Mouse (Mus musculus) T-cell, adult 2 months (primary cell): ENCODE results near the gene Rchy1.
"Not testable (repeated sequence)": the region's sequence is repeated elsewhere in the genome, so short reads cannot be mapped to it uniquely, and the experiment has no call there.

Experiments used
- DNase-seq: peaks from one replicate; pipeline ENCODE4 v3.0.0; 2022; ENCODE audit warnings: low spot score

The Rchy1 gene

GRCm38 (mm10) chr5:91960606-91961254 lies 2.1 kb downstream of the Rchy1 start:
- no peak for DNase-seq

- no peak for DNase-seq
These were observed 2.9 kb downstream of the Rchy1 start for GRCm38 (mm10) chr5:91959986-91960385.

GRCm38 (mm10) chr5:91959096-91959495 lies 3.8 kb downstream of the Rchy1 start:
- no peak for DNase-seq

DNA sequence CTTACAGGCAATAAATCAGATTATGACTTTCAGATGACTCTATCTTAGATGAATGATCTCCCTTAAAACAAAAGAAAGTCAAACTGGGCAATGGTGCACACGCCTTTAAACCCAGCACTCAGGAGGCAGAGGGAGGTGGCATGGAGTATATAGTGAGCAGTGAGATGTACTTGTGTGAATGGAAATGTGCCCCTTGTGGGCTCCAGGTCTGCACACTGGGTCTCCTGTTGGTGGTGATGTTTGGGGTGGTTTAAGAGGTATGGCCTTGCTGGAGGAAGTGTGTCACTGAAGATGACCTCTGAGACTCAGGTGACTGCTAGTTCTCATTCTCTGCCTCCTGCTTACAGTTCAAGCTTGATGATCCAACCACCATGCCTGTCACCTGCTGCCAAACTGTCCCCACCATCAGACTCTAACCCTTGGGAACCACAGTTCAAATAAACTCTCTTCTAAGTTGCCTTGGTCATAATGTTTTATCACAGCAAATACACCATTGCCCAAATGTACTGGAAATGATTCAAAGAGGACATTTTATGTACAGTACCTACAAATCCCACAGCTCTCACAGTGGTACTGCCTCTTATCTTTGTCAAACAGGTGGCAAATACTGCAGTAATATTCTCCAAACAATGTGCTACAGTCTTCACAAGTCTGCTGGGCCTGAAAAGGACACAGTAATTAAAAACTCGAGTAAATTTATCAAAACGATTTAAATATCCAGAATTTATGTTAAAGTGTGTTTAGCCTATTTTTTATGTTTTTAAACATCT lies 5.7 kb downstream of the Rchy1 start:
- no peak for DNase-seq

GRCm38 (mm10) chr5:91951404-91951803 lies 11.5 kb downstream of the Rchy1 start:
- no peak for DNase-seq

DNA sequence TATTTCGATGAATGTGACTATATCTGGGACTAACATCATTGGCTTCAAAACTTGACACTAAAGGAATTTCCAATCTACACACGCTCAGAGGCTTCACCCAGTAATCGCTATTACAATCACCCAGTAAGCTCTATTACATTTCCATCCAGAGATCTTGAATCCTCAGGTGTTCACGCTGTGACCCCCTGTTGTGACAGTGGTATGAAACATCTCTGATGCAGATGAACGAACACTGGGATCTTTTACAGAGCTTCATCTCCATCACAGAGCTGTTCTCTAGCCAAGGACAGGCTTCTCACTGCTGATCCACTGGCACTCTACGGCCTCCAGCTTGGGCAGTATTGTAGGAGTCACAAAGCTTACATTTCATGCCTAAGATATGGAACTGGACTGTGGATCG lies 13.4 kb downstream of the Rchy1 start:
- DNase-seq = no peak

DNA sequence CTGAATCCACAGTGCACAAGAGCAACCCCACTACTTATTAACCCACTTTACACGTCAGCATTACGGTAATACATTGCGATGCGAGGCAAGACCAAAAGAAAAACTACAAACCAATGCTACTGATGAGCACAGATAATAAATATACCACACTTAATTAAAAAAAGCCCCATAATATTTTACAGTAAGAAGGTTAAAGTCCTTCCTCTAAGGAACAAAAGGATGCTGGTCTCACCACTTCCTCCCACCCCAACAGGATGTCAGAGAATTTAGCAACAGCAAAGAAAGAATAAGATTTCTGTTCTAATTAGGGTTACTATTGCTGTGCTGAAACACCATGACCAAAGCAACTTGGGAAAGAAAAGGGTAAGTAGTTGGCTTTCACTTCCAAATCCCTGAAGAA lies 15.9 kb downstream of the Rchy1 start:
- DNase-seq = no peak

- DNase-seq = not testable (repeated sequence)
These were observed 17.3 kb downstream of the Rchy1 start for GRCm38 (mm10) chr5:91945609-91946008.

- no peak for DNase-seq
These were observed 49.6 kb downstream of the Rchy1 start for GRCm38 (mm10) chr5:91913231-91913630.

DNA sequence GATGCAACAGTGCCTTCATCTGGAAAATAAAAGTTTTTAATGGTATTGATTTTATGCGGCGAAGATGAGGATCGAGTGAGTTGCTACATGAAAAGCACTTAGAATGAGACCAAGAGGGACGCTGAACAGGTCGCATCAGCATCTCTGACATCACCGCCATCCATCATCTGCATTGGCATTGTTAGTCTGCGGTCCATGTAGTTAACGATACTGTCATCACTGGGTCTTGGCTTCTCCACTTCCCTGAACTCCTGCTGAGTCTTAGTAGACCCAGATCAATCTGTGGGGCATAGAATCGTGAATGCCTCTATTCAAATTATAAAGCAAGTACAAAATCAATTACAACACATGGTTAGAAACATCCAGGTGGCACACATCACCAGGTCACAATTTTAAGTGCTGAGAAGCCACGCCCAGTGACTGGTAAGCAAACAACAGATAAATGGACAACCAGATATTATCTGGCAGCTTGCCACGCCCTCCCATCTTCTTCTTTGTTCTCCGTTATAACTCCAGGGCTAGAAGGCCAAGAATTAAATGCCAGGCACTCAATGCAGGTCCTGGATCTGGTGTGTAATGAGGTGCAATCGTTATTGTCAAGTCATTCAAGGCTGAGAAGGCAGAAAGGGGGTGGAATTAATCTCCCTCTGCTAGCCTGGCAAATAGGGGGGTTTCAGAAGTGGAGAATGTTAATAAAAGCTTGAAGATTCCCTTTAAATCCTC lies 51.3 kb downstream of the Rchy1 start:
- DNase-seq = no peak

DNA sequence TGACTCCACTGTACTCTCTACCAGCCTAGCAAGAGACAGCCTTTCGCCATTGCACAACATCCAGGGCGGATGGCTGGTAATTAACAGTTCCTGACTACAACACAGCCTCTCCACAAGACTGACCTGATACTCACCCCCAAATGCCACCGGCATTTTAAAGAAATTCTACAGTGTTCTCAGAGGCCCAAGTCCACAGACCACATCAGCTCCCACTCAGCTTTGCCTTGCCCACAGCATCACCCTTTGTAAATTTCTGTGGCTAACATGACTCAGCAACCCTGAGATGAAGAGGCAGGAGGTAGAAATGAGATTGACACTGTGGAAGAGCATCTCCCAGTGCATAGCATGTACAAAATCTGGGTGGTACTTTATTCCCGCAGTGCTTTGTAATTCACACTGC lies 52.3 kb downstream of the Rchy1 start:
- no peak for DNase-seq

- DNase-seq = no peak
These were observed 53.8 kb downstream of the Rchy1 start for GRCm38 (mm10) chr5:91909010-91909620.
